Mouse (Mus musculus) forebrain, embryonic 14.5 days (tissue): ENCODE measurements around the gene Gnas. TPM values are rescaled to one million over a fixed set of nuclear protein-coding genes. Genes with fewer than 3 reads are reported as not detected.

ENCODE experiments used
- ATAC-seq: fragments of 200-750 bp; cut with Nextera tagmentation; 2 replicates; pipeline ENCODE4 v1.8.0; 2017; ENCODE audit warnings: mild to moderate bottlenecking, moderate library complexity
- DNase-seq: peaks from one replicate; pipeline ENCODE4 v3.0.0-alpha.2; 2015; ENCODE audit warnings: low spot score
- H3K27ac ChIP-seq: fragments of 300-500 bp; sonication (generic); 2 replicates; pipeline ENCODE4 v1.5.1; 2014; ENCODE audit warnings: low read depth, mild to moderate bottlenecking, control low read depth, low read length, moderate library complexity
- H3K27me3 ChIP-seq: fragments of 300-500 bp; sonication (generic); replicated peaks from 2 replicates; pipeline ENCODE4 v1.6.1; 2014; ENCODE audit warnings: low read length, control low read depth, mixed read lengths; ENCODE audit not compliant: control insufficient read depth, insufficient read depth
- H3K36me3 ChIP-seq: fragments of 300-500 bp; sonication (generic); 2 replicates; pipeline ENCODE4 v1.6.1; 2014; ENCODE audit warnings: low read length, control low read depth; ENCODE audit not compliant: control insufficient read depth, insufficient read depth
- H3K4me1 ChIP-seq: fragments of 300-500 bp; sonication (generic); 2 replicates; pipeline ENCODE4 v1.6.1; 2014; ENCODE audit warnings: antibody characterized with exemption, low read length, control low read depth; ENCODE audit not compliant: control insufficient read depth, insufficient read depth
- H3K4me2 ChIP-seq: fragments of 300-500 bp; sonication (generic); 2 replicates; pipeline ENCODE4 v1.6.1; 2014; ENCODE audit warnings: mild to moderate bottlenecking, control low read depth, low read length
- H3K4me3 ChIP-seq: fragments of 300-500 bp; sonication (generic); 2 replicates; pipeline ENCODE4 v1.5.1; 2014; ENCODE audit warnings: low read depth, low read length, control low read depth
- H3K9ac ChIP-seq: fragments of 300-500 bp; sonication (generic); 2 replicates; pipeline ENCODE4 v1.6.1; 2014; ENCODE audit warnings: mild to moderate bottlenecking, low read length, control low read depth, moderate library complexity
- H3K9me3 ChIP-seq: fragments of 300-500 bp; sonication (generic); replicated peaks from 2 replicates; pipeline ENCODE4 v1.6.1; 2016; ENCODE audit warnings: low read length, control low read depth, mixed read lengths; ENCODE audit not compliant: control insufficient read depth
- WGBS: fragments of 180-500 bp; shearing (Covaris S2); extraction: QIAGEN DNeasy Blood & Tissue Kit; methylation state at CpG from one replicate; pipeline ENCODE4 v1.1.7; 2014; 5-methylcytosine and 5-hydroxymethylcytosine counted together
- polyA plus RNA-seq: library from polyadenylated mRNA; unstranded; fragments of >200 nt; fragmentation: Nextera tagmentation; extraction: Ambion mirVana; gene quantifications from 2 replicates; pipeline ENCODE4 v1.2.1, GENCODE M21; 2014

Gene Gnas
- 966 and 1,076 TPM in 2 replicates for polyA plus RNA-seq

DNA sequence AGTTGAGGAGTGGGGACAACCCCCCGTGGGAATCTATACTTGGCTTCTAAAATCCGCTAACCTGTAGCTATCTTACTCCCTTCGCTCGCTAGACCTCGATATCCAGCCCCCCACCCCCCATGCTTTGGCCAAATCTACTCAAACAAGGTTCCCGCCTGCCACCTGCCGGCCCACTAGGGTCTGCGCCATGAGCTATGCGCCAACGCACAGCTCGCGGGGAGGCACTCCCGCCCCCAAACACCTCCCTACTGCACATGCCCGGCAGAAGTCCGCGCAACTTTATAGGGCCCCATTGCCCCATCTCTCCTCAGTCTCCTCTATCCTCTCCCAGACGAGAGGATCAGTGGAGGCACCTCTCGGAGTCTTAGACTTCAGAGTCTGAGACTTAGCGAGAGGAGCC is at the start of gene Gnas:
TSS of gene Gnas (plus strand) at position 310 of the 400 bp plus-strand sequence.
- H3K9me3 ChIP-seq = peaks cover 20% of the 10 kb centered on the region; the same call in 1 of the 2 replicates
- peak; percentile 66 for DNase-seq
- peak; percentile 56; the same call in 1 of the 2 replicates for ATAC-seq
- H3K4me3 ChIP-seq = peak within 1 kb of the TSS; percentile 14
- H3K27me3 ChIP-seq = peaks cover 34% of the 10 kb centered on the region
- H3K36me3 ChIP-seq = peaks cover 68% of the 10 kb centered on the region
- peak within 1 kb of the TSS; percentile 40 for H3K4me2 ChIP-seq
- H3K27ac ChIP-seq = no peak within 1 kb of the TSS
- H3K4me1 ChIP-seq = no peaks in the 10 kb centered on the region; the same call in 1 of the 2 replicates
- WGBS = 50% methylated on average over 19 of the region's 19 CpGs
- H3K9ac ChIP-seq = no peak within 1 kb of the TSS

DNA sequence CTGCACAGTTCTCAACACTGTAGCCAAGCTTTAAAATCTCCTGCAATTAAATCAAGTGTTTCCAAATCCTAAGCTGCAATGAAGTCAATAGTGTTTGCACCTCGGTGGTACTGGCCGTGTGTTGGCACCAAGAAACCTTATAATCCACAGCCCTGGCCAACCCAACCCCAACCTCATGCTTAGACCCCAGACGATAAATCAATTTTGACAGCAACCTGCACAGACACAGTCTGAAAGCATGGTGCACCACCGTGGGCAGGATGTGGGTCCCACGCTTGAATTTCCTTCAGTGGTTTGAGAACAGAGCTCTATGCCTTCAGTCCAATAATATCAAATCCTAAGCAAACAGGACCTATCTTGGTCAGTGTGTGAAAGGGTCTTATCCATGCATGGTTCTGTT is 41.7 kb upstream of the Gnas start:
- Histone ChIP-seq H3K27ac (no peak overlapping the region), H3K4me1 (no peaks in the 10 kb centered on the region), H3K4me3 (no peak overlapping the region), H3K27me3 (no peaks in the 10 kb centered on the region), H3K4me2 (no peak overlapping the region), H3K36me3 (no peaks in the 10 kb centered on the region), H3K9me3 (no peaks in the 10 kb centered on the region), H3K9ac (no peak overlapping the region)
- DNase-seq (no peak), ATAC-seq (no peak)
- WGBS = 88% methylated on average over 5 of the region's 5 CpGs

- no peak for ATAC-seq
- H3K27me3 ChIP-seq = no peaks in the 10 kb centered on the region
Observed at GRCm38 (mm10) chr2:174251963-174252362, 32.2 kb upstream of the Gnas start.

GRCm38 (mm10) chr2:174257312-174257711 is 26.8 kb upstream of the Gnas start:
- DNase-seq = no peak
- no peaks in the 10 kb centered on the region for H3K27me3 ChIP-seq
- no peak for ATAC-seq
- no peak overlapping the region for H3K4me2 ChIP-seq
- H3K4me1 ChIP-seq = 0 out of 2 replicates have a peak, but pooled peaks cover 2% of the 10 kb centered on the region
- no peak overlapping the region for H3K27ac ChIP-seq
- H3K9me3 ChIP-seq = no peaks in the 10 kb centered on the region
- no peaks in the 10 kb centered on the region for H3K36me3 ChIP-seq
- 10% methylated on average over 2 of the region's 2 CpGs for WGBS
- no peak overlapping the region for H3K9ac ChIP-seq
- no peak overlapping the region for H3K4me3 ChIP-seq

More at GRCm38 (mm10) chr2:174251963-174252362, 32.2 kb upstream of the Gnas start:
- Histone ChIP-seq H3K4me2 (no peak overlapping the region), H3K9ac (no peak overlapping the region), H3K4me3 (no peak overlapping the region), H3K27ac (no peak overlapping the region), H3K9me3 (no peaks in the 10 kb centered on the region), H3K4me1 (0 out of 2 replicates have a peak, but pooled peaks cover 2% of the 10 kb centered on the region), H3K36me3 (no peaks in the 10 kb centered on the region)
- no peak for DNase-seq

DNA sequence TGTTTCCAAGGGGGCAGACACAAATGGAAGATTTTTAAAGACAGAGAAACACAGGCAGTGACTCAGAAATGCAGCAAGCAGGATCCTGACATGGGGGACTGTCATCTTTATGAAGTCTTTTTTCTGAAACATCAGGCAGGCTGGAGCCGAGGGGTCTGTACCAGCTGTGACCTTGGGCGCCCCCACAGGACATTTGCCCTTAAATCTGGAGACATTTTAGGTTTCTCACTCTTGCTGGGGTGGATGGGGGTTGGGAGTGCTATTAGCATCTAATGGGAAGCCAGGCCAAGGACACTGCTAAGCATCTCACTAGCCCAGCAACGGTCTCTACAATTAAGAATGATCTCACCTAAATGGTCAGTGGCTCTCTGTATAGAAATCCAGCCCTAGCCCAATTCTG is 24.1 kb upstream of the Gnas start:
- Histone ChIP-seq H3K27ac (no peak overlapping the region), H3K4me3 (no peak overlapping the region), H3K36me3 (no peaks in the 10 kb centered on the region), H3K9me3 (no peaks in the 10 kb centered on the region), H3K9ac (no peak overlapping the region), H3K27me3 (no peaks in the 10 kb centered on the region), H3K4me1 (0 out of 2 replicates have a peak, but pooled peaks cover 2% of the 10 kb centered on the region), H3K4me2 (no peak overlapping the region)
- WGBS = 16% methylated on average over 3 of the region's 3 CpGs
- no peak for ATAC-seq
- no peak for DNase-seq

GRCm38 (mm10) chr2:174260908-174261800 is 23.0 kb upstream of the Gnas start:
- WGBS = 5% methylated on average over 4 of the region's 4 CpGs
- Histone ChIP-seq H3K27me3 (no peaks in the 10 kb centered on the region), H3K36me3 (no peaks in the 10 kb centered on the region), H3K27ac (no peak overlapping the region), H3K4me1 (no peaks in the 10 kb centered on the region), H3K4me2 (no peak overlapping the region), H3K4me3 (no peak overlapping the region), H3K9ac (no peak overlapping the region), H3K9me3 (no peaks in the 10 kb centered on the region)
- DNase-seq (no peak), ATAC-seq (no peak)

DNA sequence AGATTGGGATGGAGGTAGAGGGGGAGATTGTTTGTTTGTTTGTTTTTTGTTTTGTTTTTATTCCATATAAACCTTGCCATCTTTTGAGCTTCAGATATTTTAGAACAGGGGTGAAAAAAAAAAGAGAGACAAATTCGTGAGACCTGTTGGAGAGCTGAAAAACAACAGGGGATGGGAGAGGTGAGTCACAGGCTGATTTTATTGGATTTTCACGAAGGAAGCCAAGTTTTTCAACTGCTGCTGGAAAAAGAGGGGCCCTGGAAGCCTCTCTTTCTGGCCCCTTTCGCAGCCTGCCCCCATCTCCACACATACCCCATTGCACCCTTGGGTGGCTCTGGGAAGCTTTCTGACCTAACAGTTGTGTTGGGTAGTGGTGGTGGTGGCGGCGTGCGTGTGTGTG is 22.3 kb upstream of the Gnas start:
- peaks cover 4% of the 10 kb centered on the region; the same call in 1 of the 2 replicates for H3K36me3 ChIP-seq
- no peak overlapping the region for H3K4me3 ChIP-seq
- H3K27ac ChIP-seq = no peak overlapping the region
- no peak for ATAC-seq
- no peak overlapping the region for H3K4me2 ChIP-seq
- 47% methylated on average over 6 of the region's 6 CpGs for WGBS
- H3K27me3 ChIP-seq = no peaks in the 10 kb centered on the region
- no peak overlapping the region for H3K9ac ChIP-seq
- no peaks in the 10 kb centered on the region for H3K4me1 ChIP-seq
- DNase-seq = no peak
- H3K9me3 ChIP-seq = no peaks in the 10 kb centered on the region

- Histone ChIP-seq H3K4me2 (no peak overlapping the region), H3K4me1 (no peaks in the 10 kb centered on the region), H3K27ac (no peak overlapping the region), H3K4me3 (no peak overlapping the region), H3K36me3 (peaks cover 15% of the 10 kb centered on the region; the same call in 1 of the 2 replicates), H3K9ac (no peak overlapping the region), H3K27me3 (no peaks in the 10 kb centered on the region), H3K9me3 (no peaks in the 10 kb centered on the region)
- DNase-seq (no peak), ATAC-seq (no peak)
- 86% methylated on average over 5 of the region's 5 CpGs for WGBS
Observed at GRCm38 (mm10) chr2:174263110-174263815, 20.9 kb upstream of the Gnas start.
